Mouse (Mus musculus) brain, embryonic 14.5 days (tissue): ENCODE data around the gene Tomm22.

Source experiments
- CTCF ChIP-seq: fragments of 200-500 bp; IDR thresholded peaks from 2 replicates; pipeline ENCODE4 v1.5.1; 2012; ENCODE audit warnings: inconsistent platforms, mild to moderate bottlenecking, moderate library complexity, borderline replicate concordance; ENCODE audit not compliant: insufficient read depth, insufficient read length; ENCODE audit errors: extremely low read depth
- POLR2A ChIP-seq: fragments of 200-500 bp; IDR thresholded peaks from 2 replicates; pipeline ENCODE4 v1.6.1; 2012; ENCODE audit warnings: mild to moderate bottlenecking, inconsistent platforms, borderline replicate concordance; ENCODE audit not compliant: poor library complexity, insufficient read depth, insufficient read length, severe bottlenecking; ENCODE audit errors: extremely low read depth

DNA sequence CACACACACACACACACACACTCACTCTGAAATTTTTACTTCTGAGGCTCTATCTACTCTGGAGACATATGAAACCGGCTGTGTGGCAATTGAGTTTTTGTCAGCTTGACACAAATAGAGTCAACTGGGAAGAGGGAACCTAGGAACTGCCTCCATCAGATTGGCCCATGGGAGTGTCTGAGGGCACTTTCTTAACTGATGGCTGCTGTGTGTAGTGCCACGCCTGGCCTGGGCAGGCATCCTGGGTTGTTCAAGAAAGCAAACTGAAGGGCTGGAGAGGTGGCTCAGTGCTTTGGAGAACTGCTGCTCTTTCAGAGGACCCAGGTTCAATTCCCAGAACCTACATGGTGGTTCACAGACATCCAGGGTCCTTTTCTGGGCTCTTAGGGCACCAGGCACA lies 25.2 kb upstream of the Tomm22 start:
- no peak for TF ChIP-seq CTCF
- TF ChIP-seq POLR2A = no peak
